Mouse (Mus musculus): ENCODE data around the gene Rnf7.
A peak's percentile ranks its signal among the peaks of the same experiment; 100 is the strongest.

- TF ChIP-seq CTCF (IDR thresholded peaks at IDR 0.05; ENCODE audit: low read depth) (peak; percentile 52), EP300 (optimal IDR thresholded peaks at IDR 0.05) (no peak)
Observed at GRCm38 (mm10) chr9:96424027-96424426, 54.4 kb downstream of the Rnf7 start.
